Mouse (Mus musculus) left cerebral cortex, adult 18-20 months (tissue): ENCODE measurements around the gene Mdfi. TPM values are rescaled to one million over a fixed set of nuclear protein-coding genes. Genes with fewer than 3 reads are reported as not detected.

Experiments used
- DNase-seq, 2 experiments: peaks; one replicate each; pipeline ENCODE4 v3.0.0; 2021 to 2022; ENCODE audit warnings: low spot score in 2 of 2, mixed read lengths in 1 of 2
- total RNA-seq, 2 experiments: library from RNA; stranded (reverse); gene quantifications; 2 replicates each; pipeline ENCODE4 v1.2.3; 2021

The Mdfi gene
- total RNA-seq, 2 experiments from 2014 or later = 0.88 TPM; not detected in 1

DNA sequence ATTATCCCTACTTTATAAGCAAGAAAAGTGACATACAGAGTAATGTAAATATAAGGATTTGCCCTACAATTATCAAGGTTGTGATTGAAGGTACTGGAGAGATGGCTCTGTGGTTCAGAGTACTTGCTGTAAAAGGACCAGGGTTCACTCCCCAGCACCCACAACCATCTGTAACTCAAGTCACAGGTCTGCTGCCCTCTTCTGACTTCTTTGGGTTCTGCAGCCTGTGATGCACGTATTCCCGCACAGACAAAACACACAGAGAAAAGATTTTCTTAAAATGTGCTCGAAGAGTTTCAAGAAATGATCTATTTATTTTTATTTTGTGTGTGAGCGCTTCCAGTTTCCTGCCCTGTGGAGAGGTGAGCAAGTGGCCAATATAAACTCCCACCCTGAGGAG lies 30.8 kb downstream of the Mdfi start:
- DNase-seq = no peak

- DNase-seq = no peak
These were observed 31.7 kb downstream of the Mdfi start for GRCm38 (mm10) chr17:47802806-47803205.

DNA sequence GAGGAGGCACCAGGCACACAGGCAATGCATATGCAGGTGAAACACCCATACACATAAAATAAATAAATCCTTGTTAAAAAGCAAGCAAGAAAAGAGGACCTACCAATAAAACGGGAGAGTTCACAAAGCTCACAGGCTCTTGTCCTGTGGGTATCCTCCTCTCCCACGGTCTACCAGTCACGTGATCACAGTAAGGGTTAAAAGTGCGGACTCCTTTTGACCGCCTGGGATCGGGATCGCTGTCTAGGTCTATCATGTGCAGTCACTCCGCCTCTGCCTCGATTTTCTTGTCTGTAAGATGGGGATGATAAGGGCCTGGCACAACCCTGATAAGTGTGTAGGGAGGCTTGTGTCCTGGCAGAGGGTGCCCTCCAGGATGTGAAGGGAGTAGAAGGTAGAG lies 37.1 kb downstream of the Mdfi start:
- DNase-seq = no peak

DNA sequence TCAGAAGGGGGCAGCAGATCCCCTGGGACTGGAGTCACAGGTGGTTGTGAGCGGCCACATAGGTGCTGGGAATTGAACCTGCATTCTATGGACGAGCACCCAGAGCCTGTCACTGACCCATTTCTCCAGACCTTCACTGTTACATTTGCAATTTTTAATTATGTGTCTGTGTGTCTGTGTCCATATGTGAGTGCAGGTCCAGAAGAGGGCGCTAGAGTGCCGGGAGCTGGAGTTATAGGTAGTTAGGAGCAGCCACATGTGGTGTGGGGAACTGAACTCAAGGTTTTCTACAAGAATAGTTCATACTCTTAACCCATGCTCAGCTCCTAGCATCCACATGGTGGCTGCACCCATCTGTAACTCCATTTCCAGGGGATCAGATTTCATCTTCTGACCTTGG lies 37.5 kb downstream of the Mdfi start:
- no peak for DNase-seq

DNA sequence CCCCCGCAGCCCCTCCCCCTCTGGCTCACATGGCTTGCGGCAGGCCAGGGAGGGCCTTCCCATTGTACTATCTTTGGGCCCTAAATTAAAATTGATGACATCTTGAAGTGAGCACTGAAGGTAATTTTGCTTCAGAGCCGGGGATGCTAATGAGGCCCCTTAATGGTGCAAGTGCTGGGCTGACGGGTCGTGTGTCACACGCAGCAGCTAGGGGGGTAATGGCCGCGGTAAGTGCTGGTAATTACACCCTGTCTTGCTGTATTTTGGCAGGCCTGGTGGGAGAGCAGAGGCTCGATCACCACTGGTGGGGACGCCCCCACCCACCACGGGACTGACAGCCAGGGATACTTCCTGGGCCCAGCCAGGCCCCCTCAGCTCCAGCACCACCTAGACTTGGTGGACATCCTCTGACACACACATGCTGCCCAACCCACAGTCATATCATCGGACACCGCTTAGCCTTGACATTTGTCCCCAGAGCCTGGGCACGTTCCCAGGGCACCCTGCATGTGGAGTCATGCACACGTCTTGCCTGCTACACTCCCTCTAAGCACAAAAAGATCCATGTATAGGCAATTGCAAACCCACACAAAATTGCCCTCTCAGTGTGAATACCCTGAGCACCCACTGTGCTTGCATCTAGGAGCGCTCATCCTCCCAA lies 38.2 kb downstream of the Mdfi start:
- DNase-seq = no peak

DNA sequence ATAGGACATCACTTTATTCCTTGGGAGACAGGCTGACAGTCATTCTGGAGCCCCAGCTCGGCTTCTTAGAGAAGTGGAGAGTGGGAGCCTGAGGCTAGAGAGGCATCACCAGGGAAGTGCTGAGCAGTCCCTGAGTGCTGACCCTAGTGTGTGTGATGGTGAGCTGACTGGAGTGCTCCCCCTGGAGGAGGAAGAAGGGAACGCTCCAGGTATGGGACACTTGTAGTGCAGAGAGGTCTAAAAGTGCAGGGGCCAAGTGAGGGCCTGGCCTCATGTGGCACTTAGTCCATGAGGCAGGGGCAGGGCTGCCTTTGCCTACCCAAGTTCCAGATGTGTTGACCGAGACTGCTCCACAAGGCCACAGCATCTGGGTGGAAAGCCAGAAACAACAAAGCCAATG lies 39.0 kb downstream of the Mdfi start:
- peak; percentile 31 to 37 for DNase-seq

GRCm38 (mm10) chr17:47793377-47793776 lies 41.1 kb downstream of the Mdfi start:
- DNase-seq = peak; percentile 85 to 87

DNA sequence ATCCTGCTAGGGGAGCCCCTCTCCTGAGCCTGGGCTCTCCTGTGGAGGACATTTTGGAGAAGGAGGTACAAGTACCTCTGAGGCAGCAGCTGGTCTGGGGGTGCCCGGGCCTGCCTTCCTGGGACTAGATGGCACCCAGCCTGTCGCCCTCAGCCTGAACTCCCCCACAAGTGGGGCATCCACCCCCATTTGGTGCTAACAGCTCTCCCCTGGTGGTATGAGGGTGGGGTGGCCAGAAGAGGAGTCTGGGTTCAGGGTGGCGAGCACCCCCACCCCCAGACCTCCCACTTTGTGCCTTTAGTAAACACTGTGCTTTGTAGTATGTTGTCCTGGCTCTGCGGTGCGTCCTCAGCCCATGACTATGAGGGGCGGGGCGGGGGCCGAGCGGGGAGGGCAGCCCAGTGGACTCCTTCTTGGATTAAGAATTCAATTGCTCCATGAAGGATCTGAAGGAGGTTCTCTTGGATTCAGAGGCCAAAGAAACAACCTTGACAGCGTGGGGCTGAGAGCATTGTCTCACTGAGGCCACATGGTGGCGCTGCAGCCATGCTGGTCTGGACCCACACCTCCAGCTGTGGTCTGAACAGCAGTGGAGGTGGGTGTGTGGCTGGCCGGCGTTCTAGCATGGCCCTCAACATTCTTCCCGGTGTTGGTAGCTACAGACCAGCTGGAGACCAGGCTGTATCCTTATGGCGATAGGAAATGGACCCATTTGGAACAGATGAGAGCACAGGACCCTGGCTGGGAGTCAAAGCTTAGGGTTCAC lies 42.2 kb downstream of the Mdfi start:
- peak; percentile 46 to 48 for DNase-seq

DNA sequence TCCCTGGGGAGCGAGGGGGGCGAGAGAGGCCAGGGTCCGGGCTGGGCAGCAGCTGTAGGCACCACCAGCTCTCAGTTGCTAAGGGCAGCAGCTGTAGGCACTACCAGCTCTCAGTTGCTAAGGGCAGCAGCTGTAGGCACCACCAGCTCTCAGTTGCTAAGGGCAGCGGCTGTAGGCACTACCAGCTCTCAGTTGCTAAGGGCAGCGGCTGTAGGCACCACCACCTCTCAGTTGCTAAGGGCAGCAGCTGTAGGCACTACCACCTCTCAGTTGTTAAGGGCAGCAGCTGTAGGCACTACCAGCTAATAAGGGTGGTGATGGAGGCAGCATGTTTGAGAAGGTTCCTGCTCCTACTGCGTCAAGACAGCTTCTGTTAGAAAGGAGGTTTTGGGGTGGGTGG lies 45.5 kb downstream of the Mdfi start:
- no peak for DNase-seq

DNA sequence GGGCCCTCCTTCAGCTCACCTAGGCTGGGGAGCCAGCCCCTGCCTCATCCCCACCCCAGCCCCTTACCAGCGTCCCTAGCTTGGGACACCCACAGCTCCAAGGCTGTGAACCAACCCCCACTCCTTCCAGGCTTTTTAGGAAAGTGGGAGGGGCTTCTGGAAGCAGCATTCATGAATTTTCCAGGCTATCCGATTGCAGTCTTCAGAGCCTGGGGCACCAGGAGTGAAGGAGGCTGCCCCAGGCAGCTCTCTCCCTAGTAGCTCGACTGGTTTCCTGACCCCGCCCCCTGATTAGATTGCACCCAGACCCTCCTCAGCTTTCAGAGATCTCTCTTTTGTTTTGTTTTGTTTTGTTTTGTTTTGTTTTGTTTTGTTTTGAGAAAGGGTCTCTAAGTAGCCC lies 46.2 kb downstream of the Mdfi start:
- DNase-seq = no peak

DNA sequence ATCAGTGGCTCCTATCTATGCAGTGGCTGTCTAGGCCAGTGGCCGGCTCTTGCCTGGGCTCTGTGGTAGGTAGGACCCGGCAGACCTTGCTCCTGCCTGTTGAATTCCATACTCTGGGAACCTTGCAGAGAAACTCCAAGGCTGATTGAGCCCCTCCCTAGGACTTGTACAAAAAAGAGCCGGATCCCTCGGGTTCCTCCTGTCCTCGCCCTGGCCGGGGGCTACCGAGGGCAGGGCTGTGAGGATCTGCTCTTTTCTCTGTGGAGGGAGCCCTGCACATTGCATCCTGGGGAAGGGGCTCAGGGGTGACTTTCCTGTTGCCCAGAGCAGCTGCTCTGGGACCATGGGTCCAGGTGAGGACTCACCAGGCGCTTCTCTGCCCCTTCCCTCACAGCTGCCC lies 46.9 kb downstream of the Mdfi start:
- no peak for DNase-seq

DNA sequence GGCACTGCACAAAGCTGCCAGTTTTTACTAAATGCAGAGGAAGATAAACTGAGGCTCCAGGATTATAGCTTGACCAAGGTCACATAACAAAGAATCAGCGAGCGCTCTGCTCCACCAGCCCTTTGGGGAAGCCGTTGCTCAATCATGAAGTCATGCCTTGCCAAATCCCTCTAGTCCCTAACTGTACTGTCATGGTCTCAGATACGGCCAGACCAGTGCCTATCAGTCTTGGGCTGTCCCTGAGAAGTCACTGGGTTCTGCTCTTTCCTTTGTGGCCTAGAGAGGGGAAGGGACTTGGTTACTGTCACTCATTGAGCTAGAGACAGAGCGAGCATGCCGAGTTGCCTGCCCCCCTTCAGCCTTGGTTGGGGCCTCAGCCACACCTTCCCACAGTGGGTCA lies 50.1 kb downstream of the Mdfi start:
- DNase-seq = no peak

DNA sequence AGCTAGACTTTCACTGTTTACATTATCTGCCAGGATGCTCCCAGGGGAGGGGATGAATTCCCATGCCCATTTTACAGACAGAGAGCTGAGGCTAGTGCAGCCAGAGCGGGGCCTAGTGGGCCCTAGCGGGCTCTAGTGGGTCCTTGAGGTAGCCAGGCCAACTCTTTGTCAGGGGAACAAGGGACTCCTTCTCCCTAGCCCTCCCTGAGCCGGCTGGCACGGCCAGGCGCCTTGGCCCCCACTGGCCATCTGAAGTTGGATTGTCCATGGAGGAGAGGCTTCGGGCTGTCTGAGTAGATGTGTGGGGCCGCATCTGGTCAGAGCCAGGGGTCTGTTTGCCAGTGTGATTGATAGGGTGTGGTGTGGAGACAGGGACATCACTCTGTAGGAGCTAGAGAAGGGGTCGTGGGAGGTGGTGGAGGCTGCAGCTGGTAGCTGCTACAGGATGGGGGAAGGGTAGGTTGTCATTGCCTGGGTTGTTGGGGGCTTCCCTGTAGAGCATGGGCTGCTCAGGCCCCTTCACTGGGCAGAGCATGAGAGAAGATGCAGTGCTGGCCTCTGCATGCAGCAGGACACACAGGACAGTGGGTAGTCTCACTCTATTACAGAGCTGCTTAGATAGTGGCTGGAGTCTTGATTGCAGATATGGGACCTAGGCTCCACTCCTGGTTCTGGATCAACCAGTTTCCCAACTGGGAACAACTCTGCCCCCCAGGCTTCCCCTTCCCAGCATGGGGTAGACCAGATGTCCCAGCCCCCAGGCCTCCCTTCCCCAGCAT lies 50.9 kb downstream of the Mdfi start:
- no peak for DNase-seq

DNA sequence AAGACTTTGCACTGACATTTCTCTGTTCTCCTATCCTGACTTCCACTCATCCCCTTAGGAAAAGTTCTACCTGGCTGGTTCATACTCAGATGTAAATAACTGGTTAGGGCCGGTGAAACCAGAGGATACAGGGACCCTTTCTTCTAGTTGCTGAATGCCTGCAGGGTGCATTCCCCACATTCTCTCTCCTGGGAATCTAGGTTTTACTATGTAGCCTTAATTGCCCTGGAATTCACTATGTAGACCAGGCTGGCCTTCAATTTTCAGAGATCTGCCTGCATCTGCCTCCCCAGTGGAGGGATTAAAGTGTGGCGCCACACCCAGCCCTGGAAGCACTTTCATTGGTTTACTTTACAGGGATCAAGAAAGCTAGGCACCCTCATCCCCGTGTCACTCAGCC lies 52.0 kb downstream of the Mdfi start:
- no peak for DNase-seq

DNA sequence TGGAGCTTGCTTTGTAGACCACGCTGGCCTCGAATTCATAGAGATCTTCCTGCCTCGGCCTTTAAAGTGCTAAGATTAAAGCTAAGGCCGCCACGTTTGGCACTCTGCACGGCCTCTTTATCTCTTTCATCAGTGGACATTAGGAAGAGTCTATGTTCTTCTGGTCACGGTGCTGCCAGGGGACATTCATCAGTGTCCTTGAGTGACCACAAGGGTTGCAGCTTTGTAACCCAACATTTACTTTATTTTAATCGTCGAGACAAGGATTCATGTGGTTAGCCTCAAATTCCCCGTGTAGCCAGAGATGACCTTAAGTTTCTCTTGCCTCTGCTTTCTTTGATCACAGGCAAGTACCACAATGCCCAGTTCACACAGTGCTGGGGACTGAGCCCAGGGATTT lies 54.0 kb downstream of the Mdfi start:
- no peak for DNase-seq

- DNase-seq = no peak
These were observed 57.4 kb downstream of the Mdfi start for GRCm38 (mm10) chr17:47777141-47777540.

DNA sequence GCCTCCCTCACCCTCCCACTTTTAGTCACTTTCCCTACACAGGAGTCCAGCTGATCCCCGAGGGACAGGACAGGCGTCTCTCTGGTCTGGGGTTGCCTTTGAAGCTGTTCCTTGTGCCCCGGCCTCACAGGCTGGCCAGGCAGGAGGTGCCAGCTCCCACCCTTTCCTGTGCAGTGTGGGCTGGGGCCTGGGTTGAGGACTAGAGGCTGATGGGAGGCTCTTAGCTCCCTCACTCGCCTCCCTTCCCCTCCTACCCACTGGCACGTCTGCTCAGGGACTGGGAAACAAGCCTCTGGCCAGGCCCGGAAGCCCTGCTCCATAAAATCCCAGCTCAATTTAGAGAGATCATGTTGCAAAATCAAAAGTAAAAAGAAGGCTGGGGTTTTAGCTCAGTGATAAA lies 60.9 kb downstream of the Mdfi start:
- no peak for DNase-seq

DNA sequence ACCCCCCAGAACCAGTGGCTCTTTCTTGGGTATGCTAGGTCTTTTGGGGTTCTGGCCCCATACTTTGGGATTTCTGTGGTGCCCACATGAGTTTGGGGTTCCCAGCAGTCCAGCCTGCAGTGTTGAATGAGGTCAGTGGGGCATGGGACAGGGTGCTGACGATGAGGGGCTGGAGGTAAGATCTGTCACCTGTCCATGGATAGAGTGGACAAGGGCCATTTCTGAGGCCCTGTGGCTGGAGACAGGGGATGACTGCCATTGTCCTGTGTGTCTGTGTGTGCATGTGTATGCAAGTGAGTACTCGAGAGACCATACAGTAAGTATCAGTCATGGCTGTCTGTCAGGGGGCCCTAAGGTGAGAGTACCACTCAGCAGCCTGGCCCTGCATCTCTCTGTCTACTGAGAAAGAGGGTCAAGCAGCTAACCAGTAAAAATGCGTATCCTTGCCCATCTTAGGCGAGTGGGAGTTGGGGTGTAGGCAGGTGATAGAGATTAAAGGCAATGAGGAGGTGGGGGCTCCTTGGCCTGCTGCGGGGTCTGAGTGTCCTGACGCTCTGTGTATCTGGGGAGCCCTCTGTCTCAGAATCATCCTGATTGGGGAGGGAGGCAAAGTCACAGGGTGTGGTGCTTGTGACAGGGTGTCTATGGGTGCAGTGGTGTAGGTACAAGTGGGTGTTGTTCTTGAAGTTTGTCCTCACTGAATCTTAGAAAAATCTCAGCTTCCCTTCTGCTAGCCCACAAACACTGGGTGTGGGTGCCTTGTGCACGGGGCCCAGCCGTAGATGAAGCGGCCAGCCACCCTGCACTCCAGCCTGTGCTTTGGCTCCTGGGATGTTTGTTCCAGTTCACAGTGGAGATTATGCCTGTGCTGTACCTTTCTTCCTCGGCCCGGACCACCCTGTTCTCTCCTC lies 64.8 kb downstream of the Mdfi start:
- DNase-seq = no peak

DNA sequence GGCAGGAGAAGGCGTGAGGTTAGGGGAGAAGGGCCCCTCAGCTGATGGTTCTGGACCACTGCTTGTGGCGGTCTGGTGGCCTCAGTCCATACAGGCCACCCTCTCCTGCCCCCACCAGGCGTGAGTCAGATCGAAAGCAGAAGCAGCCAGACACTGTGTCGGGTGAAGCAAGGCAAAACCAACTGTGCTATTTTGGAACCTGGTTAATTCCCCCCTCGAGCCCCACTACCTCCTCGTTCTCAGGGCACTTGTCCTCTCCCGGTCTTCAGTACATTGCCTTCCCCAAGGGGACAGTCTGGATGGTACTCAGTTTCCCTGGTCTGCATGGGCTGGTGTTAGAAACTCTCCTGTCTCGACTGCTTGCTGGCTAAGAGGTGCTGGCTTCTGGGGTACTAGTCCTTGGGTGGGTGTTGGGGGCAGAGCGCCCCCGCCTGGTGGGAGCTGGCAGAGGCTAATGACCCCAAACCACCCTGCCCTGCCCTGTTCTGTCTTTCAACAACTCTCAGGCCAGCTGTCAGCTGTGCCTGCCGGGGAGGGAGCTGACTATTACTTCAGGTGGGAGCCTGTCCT lies 65.7 kb downstream of the Mdfi start:
- no peak for DNase-seq

DNA sequence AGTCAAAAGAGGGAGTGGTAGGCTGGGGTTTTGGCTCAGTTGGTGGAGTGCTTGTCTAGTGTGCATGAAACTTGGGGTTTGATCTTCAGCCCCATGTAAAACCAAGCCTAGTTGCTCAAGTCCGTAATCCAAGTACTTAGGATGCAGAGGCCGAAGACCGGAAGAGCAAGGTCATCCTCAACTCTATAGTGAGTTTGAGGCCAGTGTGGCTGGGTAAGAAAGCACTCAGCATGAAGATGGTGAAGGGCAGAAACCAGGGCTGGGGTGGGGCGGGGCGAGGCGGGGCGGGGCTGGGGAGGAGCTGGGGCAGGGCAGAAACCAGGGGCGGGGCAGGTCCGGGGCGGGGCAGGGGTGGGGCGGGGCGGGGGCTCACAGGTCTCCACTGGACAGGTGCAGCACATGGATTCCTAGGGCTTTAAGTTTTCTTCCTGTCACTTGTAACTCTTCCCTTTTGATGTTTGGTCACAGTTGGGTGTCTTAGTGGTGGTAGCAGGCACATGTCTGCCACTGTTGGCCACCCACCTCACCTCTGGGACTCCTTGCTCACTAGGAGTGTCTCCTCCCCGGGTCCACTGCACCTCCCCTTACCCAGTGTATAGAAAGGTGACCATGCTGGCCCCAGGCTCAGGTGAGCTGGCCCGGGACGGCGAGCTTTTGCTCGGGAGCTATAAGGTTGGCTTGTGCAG lies 66.9 kb downstream of the Mdfi start:
- DNase-seq = no peak
